Mouse (Mus musculus) myocyte (in vitro differentiated cells): ENCODE data around the gene Thap2. TPM values are rescaled to one million over a fixed set of nuclear protein-coding genes. Genes with fewer than 3 reads are reported as not detected.

ENCODE experiments used
- H3K27me3 ChIP-seq: one replicate; pipeline ENCODE4 v1.6.1; 2011; ENCODE audit not compliant: control insufficient read depth, insufficient read depth, insufficient read length
- H3K36me3 ChIP-seq: one replicate; pipeline ENCODE4 v1.6.1; 2011; ENCODE audit not compliant: control insufficient read depth, insufficient read depth
- H3K4me2 ChIP-seq: one replicate; pipeline ENCODE4 v1.6.1; 2011; ENCODE audit warnings: low read depth, control low read depth
- H3K4me3 ChIP-seq: one replicate; pipeline ENCODE4 v1.5.1; 2011; ENCODE audit warnings: mild to moderate bottlenecking, control low read depth, moderate library complexity
- H3K79me2 ChIP-seq: one replicate; pipeline ENCODE4 v1.6.1; 2011; ENCODE audit not compliant: control insufficient read depth, insufficient read depth
- H3ac ChIP-seq: one replicate; pipeline ENCODE4 v1.6.1; 2011; ENCODE audit not compliant: control insufficient read depth, insufficient read length
- CEBPB ChIP-seq: IDR thresholded peaks from 2 replicates; pipeline ENCODE4 v1.6.1; 2011; ENCODE audit warnings: mild to moderate bottlenecking, moderate library complexity; ENCODE audit not compliant: poor library complexity, insufficient read depth, severe bottlenecking
- E2F4 ChIP-seq: IDR thresholded peaks from one replicate; pipeline ENCODE4 v1.6.1; 2011; ENCODE audit warnings: mild to moderate bottlenecking, control low read depth, moderate library complexity; ENCODE audit not compliant: insufficient read depth
- MAX ChIP-seq: IDR thresholded peaks from one replicate; pipeline ENCODE4 v1.6.1; 2011; ENCODE audit warnings: low read depth, mild to moderate bottlenecking, control low read depth
- MYOD1 ChIP-seq, 3 experiments: IDR thresholded peaks; one replicate each; pipeline ENCODE4 v1.6.1; 2011; ENCODE audit warnings: control low read depth in 2 of 3, low read depth in 2 of 3, mild to moderate bottlenecking in 2 of 3, moderate library complexity in 1 of 3; ENCODE audit not compliant: insufficient read length in 2 of 3, control insufficient read depth in 1 of 3
- MYOG ChIP-seq, 3 experiments: IDR thresholded peaks; one replicate each; pipeline ENCODE4 v1.6.1; 2011; ENCODE audit warnings: control low read depth in 2 of 3, low read depth in 2 of 3, mild to moderate bottlenecking in 2 of 3; ENCODE audit not compliant: insufficient read length in 2 of 3, control insufficient read depth in 1 of 3, insufficient read depth in 1 of 3
- POLR2A ChIP-seq: IDR thresholded peaks from one replicate; pipeline ENCODE4 v1.6.1; 2011; ENCODE audit warnings: low read depth, mild to moderate bottlenecking, control low read depth, moderate library complexity; ENCODE audit not compliant: insufficient read length
- POLR2AphosphoS2 ChIP-seq: IDR thresholded peaks from one replicate; pipeline ENCODE4 v1.6.1; 2011; ENCODE audit warnings: low read depth, control low read depth; ENCODE audit not compliant: insufficient read length
- REST ChIP-seq: IDR thresholded peaks from one replicate; pipeline ENCODE4 v1.6.1; 2011; ENCODE audit warnings: mild to moderate bottlenecking, control low read depth, moderate library complexity; ENCODE audit not compliant: insufficient read depth, insufficient read length
- SRF ChIP-seq: IDR thresholded peaks from one replicate; pipeline ENCODE4 v1.6.1; 2011; ENCODE audit warnings: low read depth; ENCODE audit not compliant: control insufficient read depth, insufficient read length
- TCF12 ChIP-seq: IDR thresholded peaks from one replicate; pipeline ENCODE4 v1.6.1; 2011; ENCODE audit warnings: mild to moderate bottlenecking, control low read depth; ENCODE audit not compliant: poor library complexity, insufficient read depth, severe bottlenecking
- TCF3 ChIP-seq: IDR thresholded peaks from one replicate; pipeline ENCODE4 v1.6.1; 2011; ENCODE audit warnings: low read depth, control low read depth; ENCODE audit not compliant: insufficient read length
- USF1 ChIP-seq: IDR thresholded peaks from one replicate; pipeline ENCODE4 v1.6.1; 2011; ENCODE audit warnings: low read depth, mild to moderate bottlenecking, control low read depth, moderate library complexity
- polyA plus RNA-seq: library from polyadenylated mRNA; unstranded; fragments of >200 nt; fragmentation: generic; extraction: Trizol; gene quantifications from one replicate; pipeline ENCODE4 v1.2.1, GENCODE M21; 2012; ENCODE audit warnings: missing spikeins

Thap2 gene
- polyA plus RNA-seq, 1 experiment = 5.8 TPM

GRCm38 (mm10) chr10:115349029-115349428 lies 35.2 kb downstream of the Thap2 start:
- TF ChIP-seq CEBPB = no peak
- TF ChIP-seq SRF = no peak
- no peak for TF ChIP-seq TCF3
- no peak for TF ChIP-seq POLR2A

GRCm38 (mm10) chr10:115348131-115348530 lies 36.1 kb downstream of the Thap2 start:
- peaks cover 4% of the 10 kb centered on the region for H3K36me3 ChIP-seq
- H3K27me3 ChIP-seq = no peaks in the 10 kb centered on the region
- H3K4me2 ChIP-seq = no peak overlapping the region
- no peak overlapping the region for H3K4me3 ChIP-seq
- TF ChIP-seq CEBPB = no peak
- TF ChIP-seq TCF3 = no peak
- no peak for TF ChIP-seq USF1
- H3K79me2 ChIP-seq = no peaks in the 10 kb centered on the region
- H3ac ChIP-seq = no peak overlapping the region

More at GRCm38 (mm10) chr10:115349029-115349428, 35.2 kb downstream of the Thap2 start:
- peaks cover 4% of the 10 kb centered on the region for H3K36me3 ChIP-seq
- H3K27me3 ChIP-seq = no peaks in the 10 kb centered on the region
- no peak overlapping the region for H3ac ChIP-seq
- no peak overlapping the region for H3K4me2 ChIP-seq
- H3K79me2 ChIP-seq = no peaks in the 10 kb centered on the region
- H3K4me3 ChIP-seq = no peak overlapping the region

GRCm38 (mm10) chr10:115346444-115346843 lies 37.8 kb downstream of the Thap2 start:
- Histone ChIP-seq H3K36me3 (peaks cover 4% of the 10 kb centered on the region), H3ac (no peak overlapping the region), H3K27me3 (no peaks in the 10 kb centered on the region), H3K4me2 (no peak overlapping the region), H3K4me3 (no peak overlapping the region), H3K79me2 (no peaks in the 10 kb centered on the region)
- no peak for TF ChIP-seq MYOG (IDR thresholded peaks at IDR 0.05; ENCODE audit: control insufficient read depth in 1 of 3, insufficient read depth in 1 of 3, insufficient read length in 2 of 3, low read depth in 2 of 3)
- TF ChIP-seq TCF3 = no peak
- no peak for TF ChIP-seq MYOD1 (IDR thresholded peaks at IDR 0.05; ENCODE audit: control insufficient read depth in 1 of 3, insufficient read length in 2 of 3, low read depth in 2 of 3)
- TF ChIP-seq REST = no peak
- TF ChIP-seq SRF = no peak
- TF ChIP-seq USF1 = no peak
- no peak for TF ChIP-seq E2F4
- TF ChIP-seq TCF12 = no peak
- TF ChIP-seq CEBPB = no peak
- no peak for TF ChIP-seq MAX
- TF ChIP-seq POLR2AphosphoS2 = no peak
- no peak for TF ChIP-seq POLR2A

- no peak for TF ChIP-seq MYOD1 (IDR thresholded peaks at IDR 0.05; ENCODE audit: control insufficient read depth in 1 of 3, insufficient read length in 2 of 3, low read depth in 2 of 3)
- TF ChIP-seq REST = no peak
- no peak for TF ChIP-seq POLR2A
- TF ChIP-seq TCF12 = no peak
- TF ChIP-seq MAX = no peak
- TF ChIP-seq TCF3 = no peak
- no peak for TF ChIP-seq SRF
- TF ChIP-seq CEBPB = no peak
- TF ChIP-seq MYOG (IDR thresholded peaks at IDR 0.05; ENCODE audit: control insufficient read depth in 1 of 3, insufficient read depth in 1 of 3, insufficient read length in 2 of 3, low read depth in 2 of 3) = no peak
- TF ChIP-seq E2F4 = no peak
Observed at GRCm38 (mm10) chr10:115342771-115343425, 41.3 kb downstream of the Thap2 start.

GRCm38 (mm10) chr10:115339820-115340328 lies 44.4 kb downstream of the Thap2 start:
- no peak overlapping the region for H3ac ChIP-seq
- no peak overlapping the region for H3K4me3 ChIP-seq
- H3K4me2 ChIP-seq = no peak overlapping the region
- TF ChIP-seq MYOG (IDR thresholded peaks at IDR 0.05; ENCODE audit: control insufficient read depth in 1 of 3, insufficient read depth in 1 of 3, insufficient read length in 2 of 3, low read depth in 2 of 3) (no peak), MYOD1 (IDR thresholded peaks at IDR 0.05; ENCODE audit: control insufficient read depth in 1 of 3, insufficient read length in 2 of 3, low read depth in 2 of 3) (no peak), MAX (no peak), REST (no peak), POLR2AphosphoS2 (no peak)
- no peaks in the 10 kb centered on the region for H3K79me2 ChIP-seq
- H3K27me3 ChIP-seq = no peaks in the 10 kb centered on the region
- peaks cover 5% of the 10 kb centered on the region for H3K36me3 ChIP-seq

More at GRCm38 (mm10) chr10:115342771-115343425, 41.3 kb downstream of the Thap2 start:
- Histone ChIP-seq H3K36me3 (peaks cover 8% of the 10 kb centered on the region), H3K79me2 (no peaks in the 10 kb centered on the region), H3K4me3 (no peak overlapping the region), H3ac (no peak overlapping the region), H3K4me2 (no peak overlapping the region), H3K27me3 (no peaks in the 10 kb centered on the region)
